Mouse (Mus musculus) liver, adult 2 months (tissue): ENCODE results near the gene Gna15.
A peak's percentile ranks its signal among the peaks of the same experiment; 100 is the strongest.

Experiments used
- CTCF ChIP-seq: fragments of 200-500 bp; IDR thresholded peaks from 2 replicates; pipeline ENCODE4 v1.5.1; 2011; ENCODE audit warnings: low read depth, low read length, control low read depth
- POLR2A ChIP-seq: fragments of 200-500 bp; IDR thresholded peaks from 2 replicates; pipeline ENCODE4 v1.6.1; 2011; ENCODE audit warnings: low read length, control low read depth; ENCODE audit not compliant: insufficient read depth; ENCODE audit errors: extremely low read depth

GRCm38 (mm10) chr10:81544296-81545160, 20.5 kb upstream of the Gna15 start:
- no peak for TF ChIP-seq CTCF
- 0 out of 2 replicates have a peak, but pooled peaks have one; percentile 37 for TF ChIP-seq POLR2A
